In the genomic region with DNA sequence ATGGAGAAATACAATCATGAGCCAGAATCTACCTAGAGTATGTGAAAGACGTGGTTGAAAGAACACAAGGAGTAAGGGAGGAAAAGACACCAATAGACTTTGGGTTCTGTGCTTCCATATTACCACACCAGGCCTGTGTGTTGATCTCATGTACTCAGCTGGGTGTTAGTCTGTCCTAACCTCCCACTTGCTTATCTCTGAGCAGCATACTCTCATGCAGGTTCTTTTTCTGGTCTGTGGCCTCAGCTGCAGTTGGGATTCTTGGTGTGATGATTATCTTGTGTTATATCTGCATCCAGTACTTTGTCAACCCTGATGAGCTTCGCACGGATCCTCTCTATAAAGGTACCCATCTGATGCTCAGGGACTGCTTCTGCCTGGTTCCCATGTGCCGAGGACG, we compare ENCODE assay signal across 31 mouse cellular contexts. TPM values are rescaled to one million over a fixed set of nuclear protein-coding genes. Genes with fewer than 3 reads are reported as not detected.
DNase-seq lines count a peak whose midpoint lies in the region; ATAC-seq and TF ChIP-seq lines count a peak whose summit lies in the region.
"Had no signal": no experiment of that assay in that cellular context is flagged by ENCODE, and none has a peak within 500 bp of the region (broad histone marks: within the 10 kb centered on the region; RNA-seq: fewer than 3 reads in every experiment).

No protein-coding gene starts in this region.

- H3K27ac ChIP-seq in liver, embryonic 11.5 days (ENCODE audit: low read depth, low read length): no peak overlapping the region
- no peak overlapping the region for H3K27ac ChIP-seq in liver, postnatal 0 days (ENCODE audit: low read depth)
- H3K27ac ChIP-seq in liver, embryonic 13.5 days: no peak overlapping the region
- H3K27ac ChIP-seq in liver, embryonic 16.5 days (ENCODE audit: low read length): no peak overlapping the region
- H3K27ac ChIP-seq: forebrain, embryonic 10.5 days; forebrain, embryonic 13.5 days; gastrocnemius, adult 2 months; heart, embryonic 10.5 days; heart, embryonic 13.5 days; hindbrain, embryonic 14.5 days had no signal

- no peaks in the 10 kb centered on the region for H3K9me3 ChIP-seq in liver, embryonic 11.5 days (ENCODE audit: control insufficient read depth, low read length)
- H3K9me3 ChIP-seq in liver, postnatal 0 days (ENCODE audit: low read length): no peaks in the 10 kb centered on the region
- no peaks in the 10 kb centered on the region for H3K9me3 ChIP-seq in liver, embryonic 13.5 days (replicated peaks)
- no peaks in the 10 kb centered on the region for H3K9me3 ChIP-seq in liver, embryonic 16.5 days (replicated peaks; ENCODE audit: control insufficient read depth, low read length)
- H3K9me3 ChIP-seq: forebrain, embryonic 10.5 days; forebrain, embryonic 13.5 days; G1E; heart, embryonic 10.5 days; heart, embryonic 13.5 days had no signal

- no peak for DNase-seq in liver, embryonic 11.5 days (ENCODE audit: low spot score)
- DNase-seq in liver, postnatal 0 days: no peak
- DNase-seq in liver, embryonic 13.5 days: no peak
- no peak for DNase-seq in embryo, embryonic 10.5 days (ENCODE audit: low spot score)
- DNase-seq in layer of hippocampus, adult 11-12 months (ENCODE audit: low spot score): no peak
- DNase-seq in embryo, embryonic 10 days (ENCODE audit: low spot score): no peak
- DNase-seq: adrenal gland, adult 2 months; adrenal gland, postnatal 14 days; B cell, adult 2 months; cerebellum, adult 11 months; cerebellum, adult 2 months; cerebellum, adult 9-11 months; cerebellum, postnatal 25 days; forebrain, postnatal 0 days; gastrocnemius, adult 2 months; gastrocnemius, postnatal 14 days; heart, adult 18-20 months; heart, postnatal 14 days; heart, postnatal 4 days had no signal

- H3K4me1 ChIP-seq in liver, embryonic 11.5 days (replicated peaks; ENCODE audit: control insufficient read depth, insufficient read depth, low read length): no peaks in the 10 kb centered on the region
- no peaks in the 10 kb centered on the region for H3K4me1 ChIP-seq in liver, postnatal 0 days (ENCODE audit: insufficient read depth)
- H3K4me1 ChIP-seq in liver, embryonic 13.5 days (replicated peaks): peaks cover 8% of the 10 kb centered on the region
- peaks cover 2% of the 10 kb centered on the region; the same call in 1 of the 2 replicates for H3K4me1 ChIP-seq in liver, embryonic 16.5 days (ENCODE audit: control insufficient read depth, low read depth, low read length)
- H3K4me1 ChIP-seq: forebrain, embryonic 10.5 days; forebrain, embryonic 13.5 days; heart, embryonic 10.5 days; heart, embryonic 13.5 days had no signal

- TF ChIP-seq CTCF in liver, postnatal 0 days (IDR thresholded peaks at IDR 0.05; ENCODE audit: low read depth): no peak

- H3K4me3 ChIP-seq in liver, embryonic 11.5 days (ENCODE audit: low read depth, low read length): no peak overlapping the region
- no peak overlapping the region for H3K4me3 ChIP-seq in liver, postnatal 0 days (ENCODE audit: low read depth, low read length)
- H3K4me3 ChIP-seq in liver, embryonic 13.5 days (replicated peaks): no peak overlapping the region
- no peak overlapping the region for H3K4me3 ChIP-seq in liver, embryonic 16.5 days (ENCODE audit: low read depth, low read length)
- H3K4me3 ChIP-seq: forebrain, embryonic 10.5 days; forebrain, embryonic 13.5 days; gastrocnemius, adult 2 months; heart, embryonic 10.5 days; heart, embryonic 13.5 days had no signal

- H3K36me3 ChIP-seq in liver, embryonic 11.5 days (ENCODE audit: control insufficient read depth, insufficient read depth, low read length): no peaks in the 10 kb centered on the region
- no peaks in the 10 kb centered on the region for H3K36me3 ChIP-seq in liver, postnatal 0 days (replicated peaks; ENCODE audit: insufficient read depth, low read length)
- no peaks in the 10 kb centered on the region for H3K36me3 ChIP-seq in liver, embryonic 13.5 days
- H3K36me3 ChIP-seq in liver, embryonic 16.5 days (ENCODE audit: control insufficient read depth, insufficient read depth): no peaks in the 10 kb centered on the region
- H3K36me3 ChIP-seq: forebrain, embryonic 10.5 days; G1E; heart, embryonic 10.5 days; heart, embryonic 13.5 days had no signal

- no peaks in the 10 kb centered on the region for H3K27me3 ChIP-seq in liver, embryonic 11.5 days (replicated peaks; ENCODE audit: control insufficient read depth, insufficient read depth, low read length)
- H3K27me3 ChIP-seq in liver, postnatal 0 days (ENCODE audit: insufficient read depth, low read length): no peaks in the 10 kb centered on the region
- H3K27me3 ChIP-seq in liver, embryonic 13.5 days: 0 out of 2 replicates have a peak, but pooled peaks cover 3% of the 10 kb centered on the region
- H3K27me3 ChIP-seq in liver, embryonic 16.5 days (ENCODE audit: control insufficient read depth, insufficient read depth, low read depth, low read length): no peaks in the 10 kb centered on the region
- H3K27me3 ChIP-seq: forebrain, embryonic 13.5 days; heart, embryonic 13.5 days had no signal

- TF ChIP-seq EP300 in liver, postnatal 0 days (IDR thresholded peaks at IDR 0.05; ENCODE audit: low read depth): no peak

- H3K9ac ChIP-seq in liver, embryonic 11.5 days (ENCODE audit: low read depth, low read length): no peak overlapping the region
- H3K9ac ChIP-seq in liver, postnatal 0 days (replicated peaks): no peak overlapping the region
- no peak overlapping the region for H3K9ac ChIP-seq in liver, embryonic 13.5 days
- no peak overlapping the region for H3K9ac ChIP-seq in liver, embryonic 16.5 days (ENCODE audit: low read depth, low read length)
- H3K9ac ChIP-seq: forebrain, embryonic 13.5 days; forebrain, postnatal 0 days; heart, embryonic 13.5 days; hindbrain, embryonic 14.5 days had no signal

- no peak overlapping the region for H3K4me2 ChIP-seq in liver, embryonic 11.5 days
- H3K4me2 ChIP-seq in liver, postnatal 0 days (ENCODE audit: low read depth, low read length): no peak overlapping the region
- H3K4me2 ChIP-seq in liver, embryonic 13.5 days: no peak overlapping the region
- no peak overlapping the region for H3K4me2 ChIP-seq in liver, embryonic 16.5 days (ENCODE audit: low read depth, low read length)
- H3K4me2 ChIP-seq: forebrain, embryonic 13.5 days; heart, embryonic 13.5 days; hindbrain, embryonic 14.5 days had no signal

- ATAC-seq in liver, embryonic 11.5 days (replicated peaks; ENCODE audit: low FRiP score): 0 out of 2 replicates have a peak, but pooled peaks have one; percentile 43
- no peak for ATAC-seq in liver, postnatal 0 days
- peak; percentile 78 for ATAC-seq in liver, embryonic 13.5 days (ENCODE audit: low read depth)
- peak; percentile 63 for ATAC-seq in liver, embryonic 16.5 days (ENCODE audit: low read depth)
- ATAC-seq: forebrain, embryonic 13.5 days; forebrain, postnatal 0 days had no signal

- 77% methylated on average over 5 of the region's 5 CpGs for WGBS in liver, embryonic 11.5 days
- WGBS in liver, postnatal 0 days (ENCODE audit: insufficient replicate concordance): 74% methylated on average over 5 of the region's 5 CpGs
- 55% methylated on average over 5 of the region's 5 CpGs for WGBS in liver, embryonic 13.5 days (ENCODE audit: insufficient replicate concordance)
- 53% methylated on average over 5 of the region's 5 CpGs for WGBS in liver, embryonic 16.5 days (ENCODE audit: insufficient replicate concordance)

RNA-seq across cellular contexts. Expression of gene Zdhhc11, which starts 13.3 kb away (rescaled TPM):
- not detected in 2 replicates for polyA plus RNA-seq in liver, embryonic 11.5 days (2014; fragmentation: Nextera tagmentation; extraction: Ambion mirVana)
- not detected in 2 replicates for polyA plus RNA-seq in liver, postnatal 0 days (2015; fragmentation: Nextera tagmentation; extraction: Ambion mirVana)
- not detected in 2 replicates for polyA plus RNA-seq in liver, embryonic 13.5 days (2015; fragmentation: Nextera tagmentation; extraction: Ambion mirVana)
- polyA plus RNA-seq in liver, embryonic 16.5 days (2015; fragmentation: Nextera tagmentation; extraction: Ambion mirVana): not detected in 2 replicates
- polyA plus RNA-seq: adrenal gland, adult 2 months; cerebellum, adult 2 months; embryonic facial prominence, embryonic 11.5 days; embryonic facial prominence, embryonic 14.5 days; forebrain, embryonic 10.5 days; forebrain, embryonic 13.5 days; forebrain, postnatal 0 days; frontal cortex, adult 2 months; G1E; heart, embryonic 10.5 days; heart, embryonic 13.5 days; heart, embryonic 16.5 days; hindbrain, embryonic 11.5 days; hindbrain, embryonic 14.5 days had no signal

RNA-seq across cellular contexts. Expression of gene Tppp, which starts 32.3 kb away (rescaled TPM):
- polyA plus RNA-seq in liver, embryonic 11.5 days (2014; fragmentation: Nextera tagmentation; extraction: Ambion mirVana): 0.14 and 0.32 TPM in 2 replicates
- 0.36 and 0.42 TPM in 2 replicates for polyA plus RNA-seq in liver, postnatal 0 days (2015; fragmentation: Nextera tagmentation; extraction: Ambion mirVana)
- 0.20 and 0.30 TPM in 2 replicates for polyA plus RNA-seq in liver, embryonic 13.5 days (2015; fragmentation: Nextera tagmentation; extraction: Ambion mirVana)
- polyA plus RNA-seq in liver, embryonic 16.5 days (2015; fragmentation: Nextera tagmentation; extraction: Ambion mirVana): 0.57 and 0.61 TPM in 2 replicates
- polyA plus RNA-seq: G1E had no signal

RNA-seq across cellular contexts. Expression of gene Brd9, which starts 39.3 kb away (rescaled TPM):
- polyA plus RNA-seq in liver, embryonic 11.5 days (2014; fragmentation: Nextera tagmentation; extraction: Ambion mirVana): 32.4 and 33.5 TPM in 2 replicates
- polyA plus RNA-seq in liver, postnatal 0 days (2015; fragmentation: Nextera tagmentation; extraction: Ambion mirVana): 10.3 and 10.6 TPM in 2 replicates
- polyA plus RNA-seq in liver, embryonic 13.5 days (2015; fragmentation: Nextera tagmentation; extraction: Ambion mirVana): 18.1 and 18.2 TPM in 2 replicates
- polyA plus RNA-seq in liver, embryonic 16.5 days (2015; fragmentation: Nextera tagmentation; extraction: Ambion mirVana): 12.9 and 14.1 TPM in 2 replicates

RNA-seq across cellular contexts. Expression of gene Trip13, which starts 39.4 kb away (rescaled TPM):
- 60.4 and 61.5 TPM in 2 replicates for polyA plus RNA-seq in liver, embryonic 11.5 days (2014; fragmentation: Nextera tagmentation; extraction: Ambion mirVana)
- 6.9 and 7.7 TPM in 2 replicates for polyA plus RNA-seq in liver, postnatal 0 days (2015; fragmentation: Nextera tagmentation; extraction: Ambion mirVana)
- 29.0 and 34.3 TPM in 2 replicates for polyA plus RNA-seq in liver, embryonic 13.5 days (2015; fragmentation: Nextera tagmentation; extraction: Ambion mirVana)
- 13.8 and 14.7 TPM in 2 replicates for polyA plus RNA-seq in liver, embryonic 16.5 days (2015; fragmentation: Nextera tagmentation; extraction: Ambion mirVana)
